Mouse (Mus musculus) left cerebral cortex, postnatal 25 days (tissue): Measurements from ENCODE around the gene Slc4a8. TPM values are rescaled to one million over a fixed set of nuclear protein-coding genes. Genes with fewer than 3 reads are reported as not detected.
A peak's percentile ranks its signal among the peaks of the same experiment; 100 is the strongest.
"Not testable (repeated sequence)": the region's sequence is repeated elsewhere in the genome, so short reads cannot be mapped to it uniquely, and the experiment has no call there.

Experiments
- DNase-seq, 2 experiments: peaks; one replicate each; pipeline ENCODE4 v3.0.0; 2022; ENCODE audit warnings: low spot score in 2 of 2, mixed read lengths in 1 of 2
- intact Hi-C: fragments of 180-260 bp; cut with DNase I; formaldehyde crosslinking; loops from one replicate; pipeline ENCODE4 v1.15.1; 2025
- total RNA-seq, 2 experiments: library from RNA; stranded (reverse); gene quantifications; 2 replicates each; pipeline ENCODE4 v1.2.3; 2021

Slc4a8 gene
- total RNA-seq, 2 experiments from 2014 or later = 66.5 to 79.7 TPM

DNA sequence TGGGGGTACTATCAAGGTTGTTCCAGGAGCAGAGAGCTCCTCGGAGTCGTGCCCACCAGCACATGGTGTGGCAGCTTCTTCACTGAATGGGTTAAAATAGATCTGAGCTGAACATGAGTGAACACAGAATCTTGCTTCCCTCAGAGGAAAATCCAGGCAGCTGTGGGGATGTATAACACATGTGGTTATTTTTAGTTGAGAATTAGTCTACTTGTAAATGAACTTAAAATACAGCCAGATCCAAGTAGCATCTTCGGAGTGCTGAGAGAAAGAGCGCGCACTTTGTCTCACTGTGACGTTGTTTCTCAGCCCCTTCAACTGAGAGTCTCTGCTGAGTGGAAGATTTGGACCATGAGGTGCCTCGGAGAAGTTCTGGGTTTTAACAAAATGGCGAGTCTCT, 53.8 kb downstream of the Slc4a8 start:
- intact Hi-C loops = loop anchor here (5.0 kb wide), 1 partner anchor 48 kb away; no protein-coding TSS in a partner anchor
- DNase-seq = peak; percentile 36 to 58

- intact Hi-C loops = loop anchor here (5.0 kb wide), 1 partner anchor 52 kb away; no protein-coding TSS in a partner anchor
- DNase-seq = no peak
Measured at GRCm38 (mm10) chr15:100818860-100819259, 57.3 kb downstream of the Slc4a8 start.

GRCm38 (mm10) chr15:100821824-100822223, 60.3 kb downstream of the Slc4a8 start:
- DNase-seq = no peak

GRCm38 (mm10) chr15:100822370-100822769, 60.8 kb downstream of the Slc4a8 start:
- DNase-seq = peak in 1 of 2 experiments; percentile 41
- intact Hi-C loops = not testable (repeated sequence)

More at GRCm38 (mm10) chr15:100821824-100822223, 60.3 kb downstream of the Slc4a8 start:
- intact Hi-C loops = no loop called here

- peak; percentile 75 to 88 for DNase-seq
- intact Hi-C loops = no loop called here
Measured at GRCm38 (mm10) chr15:100825249-100825856, 63.8 kb downstream of the Slc4a8 start.

DNA sequence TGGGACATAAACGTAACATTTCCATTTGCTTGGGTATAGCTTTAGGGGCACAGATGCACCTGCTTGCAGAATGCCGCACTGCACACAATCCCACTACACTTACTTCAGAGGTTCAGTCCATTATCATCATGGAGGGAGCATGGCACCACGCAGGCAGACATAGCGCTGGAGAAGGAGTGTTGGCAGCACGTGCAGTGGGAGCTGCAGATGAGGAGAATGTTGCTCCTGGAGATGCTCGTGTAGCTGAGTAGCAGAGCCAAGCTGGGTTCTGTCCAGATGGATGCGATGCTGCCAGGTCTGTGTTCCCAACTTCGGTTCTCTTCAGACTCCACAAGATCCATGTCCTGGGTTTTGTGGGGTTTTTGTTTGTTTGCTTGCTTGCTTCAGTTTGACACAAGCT, 64.5 kb downstream of the Slc4a8 start:
- intact Hi-C loops = no loop called here
- DNase-seq = peak; percentile 47 to 69

DNA sequence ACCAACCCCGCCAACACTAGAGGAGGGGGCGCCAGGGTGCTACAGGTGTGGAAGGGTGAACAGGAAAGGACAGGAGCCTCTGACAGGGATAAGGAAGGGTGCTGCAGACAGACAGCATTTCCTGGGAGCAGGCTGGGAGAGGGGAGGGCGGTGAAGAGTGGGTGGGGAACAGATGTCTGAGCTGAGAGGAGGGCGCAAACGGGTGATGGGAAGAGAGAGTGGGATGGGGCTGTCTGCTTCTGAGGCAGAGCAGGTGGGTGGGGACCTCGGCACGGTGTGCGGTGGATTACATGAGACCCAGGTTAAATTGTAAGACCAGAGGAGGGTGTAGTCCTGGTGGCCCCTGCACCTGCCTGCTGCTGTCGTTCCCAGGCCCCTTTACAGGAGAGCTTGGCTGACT, 68.2 kb downstream of the Slc4a8 start:
- DNase-seq = peak; percentile 62 to 94
- intact Hi-C loops = loop anchor here (5.0 kb wide), 2 partner anchors 93 to 133 kb away; no protein-coding TSS in a partner anchor

DNA sequence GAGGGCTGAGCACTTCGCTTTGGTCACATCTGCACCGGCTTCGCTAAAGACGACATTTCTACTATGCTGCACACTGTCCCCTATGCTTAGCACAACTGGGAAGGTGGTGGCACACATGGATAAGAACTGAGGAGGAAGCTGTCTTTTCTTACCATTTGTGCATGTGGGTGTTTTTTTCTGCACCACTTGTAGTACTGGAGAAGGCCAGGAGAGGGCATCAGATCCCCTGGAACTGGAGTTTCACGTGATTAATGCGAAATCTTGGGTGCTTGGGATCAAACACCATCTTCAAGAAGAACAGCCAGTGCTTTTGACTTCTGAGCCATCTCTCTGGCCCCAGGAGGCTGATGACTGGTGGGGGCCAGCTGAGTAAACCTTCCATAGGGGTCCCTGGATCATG, 69.1 kb downstream of the Slc4a8 start:
- DNase-seq = peak in 1 of 2 experiments; percentile 45
- intact Hi-C loops = loop anchor here (5.0 kb wide), 2 partner anchors 92 to 132 kb away; no protein-coding TSS in a partner anchor

GRCm38 (mm10) chr15:100832144-100832543, 70.6 kb downstream of the Slc4a8 start:
- intact Hi-C loops = loop anchor here (2.0 to 5.0 kb wide), 4 partner anchors 39 to 173 kb away; no protein-coding TSS in a partner anchor
- DNase-seq = peak in 1 of 2 experiments; percentile 86

DNA sequence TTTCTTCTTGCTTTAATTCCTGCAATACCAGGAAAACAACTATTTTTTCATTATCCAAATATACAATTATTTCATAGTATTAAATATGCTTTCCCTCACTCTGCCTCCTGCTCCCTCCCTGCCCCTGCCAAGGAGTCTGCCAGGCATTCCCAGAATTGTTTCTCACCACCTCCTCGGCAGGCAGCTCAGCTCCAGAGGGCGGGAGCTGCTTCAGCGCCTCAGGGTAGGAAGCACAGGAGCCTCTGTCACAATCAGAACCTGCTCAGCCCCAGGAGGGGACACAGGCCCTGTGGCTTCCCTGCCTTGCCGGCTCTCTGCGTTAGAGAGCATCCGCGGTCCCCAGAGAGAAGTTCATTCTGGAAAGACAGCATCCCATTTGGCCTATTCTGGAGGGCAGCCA, 71.2 kb downstream of the Slc4a8 start:
- intact Hi-C loops = loop anchor here (2.0 to 5.0 kb wide), 4 partner anchors 38 to 172 kb away; no protein-coding TSS in a partner anchor
- DNase-seq = peak; percentile 66 to 89

- intact Hi-C loops = no loop called here
- DNase-seq = no peak
Measured at GRCm38 (mm10) chr15:100836729-100837128, 75.2 kb downstream of the Slc4a8 start.

DNA sequence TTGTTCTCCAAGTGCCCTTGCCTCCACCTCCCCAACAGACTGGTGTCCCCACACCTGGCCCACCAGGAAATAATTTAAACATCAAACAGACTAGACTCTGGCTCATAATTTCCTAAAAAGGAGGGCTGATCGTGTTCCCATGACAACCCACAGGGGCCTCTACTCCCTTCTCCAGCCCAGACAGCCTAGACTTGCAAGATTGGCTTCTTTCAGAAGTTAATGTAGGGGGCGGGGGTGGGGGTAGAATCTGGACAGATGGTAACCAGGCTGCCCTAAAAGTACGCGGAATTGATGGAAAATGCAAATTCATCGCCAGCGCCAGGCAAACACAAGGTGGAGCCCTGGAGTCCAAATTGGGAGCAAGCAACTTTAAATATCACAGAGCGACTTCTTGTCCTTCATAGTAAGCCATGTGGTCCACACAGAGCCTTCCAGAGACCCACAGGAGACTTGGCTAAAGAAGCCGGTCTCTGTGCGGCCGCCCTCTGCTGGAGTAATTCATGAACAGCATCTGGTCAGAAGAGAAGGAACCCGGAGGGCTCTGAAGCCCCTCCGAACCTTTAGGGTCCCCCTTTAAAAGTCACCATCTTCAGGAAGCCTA, 77.2 kb downstream of the Slc4a8 start:
- peak in 1 of 2 experiments; percentile 77 for DNase-seq
- intact Hi-C loops = loop anchor here (2.0 kb wide), 1 partner anchor 82 kb away; no protein-coding TSS in a partner anchor

DNA sequence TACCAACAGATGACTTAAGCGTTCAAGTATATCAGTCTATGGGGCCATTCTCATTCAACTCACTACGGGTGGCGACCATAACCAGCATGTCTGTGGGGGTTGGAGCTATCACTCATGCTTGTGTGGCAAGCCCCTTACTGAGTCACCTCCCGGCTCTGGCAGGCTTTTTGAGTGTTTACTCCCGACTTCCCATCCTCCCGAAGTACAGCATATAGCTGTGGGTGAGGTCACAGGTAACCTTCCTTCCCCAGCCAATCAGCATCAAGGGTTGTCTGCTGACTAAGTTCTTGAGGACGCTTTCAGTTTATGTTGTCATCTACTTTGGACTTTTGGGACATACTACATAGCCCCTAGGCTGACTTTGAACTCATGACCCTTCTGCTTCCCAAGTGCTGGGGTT, 82.8 kb downstream of the Slc4a8 start:
- DNase-seq = no peak
- intact Hi-C loops = no loop called here

GRCm38 (mm10) chr15:100845049-100845879, 83.7 kb downstream of the Slc4a8 start:
- no peak for DNase-seq
- intact Hi-C loops = no loop called here

DNA sequence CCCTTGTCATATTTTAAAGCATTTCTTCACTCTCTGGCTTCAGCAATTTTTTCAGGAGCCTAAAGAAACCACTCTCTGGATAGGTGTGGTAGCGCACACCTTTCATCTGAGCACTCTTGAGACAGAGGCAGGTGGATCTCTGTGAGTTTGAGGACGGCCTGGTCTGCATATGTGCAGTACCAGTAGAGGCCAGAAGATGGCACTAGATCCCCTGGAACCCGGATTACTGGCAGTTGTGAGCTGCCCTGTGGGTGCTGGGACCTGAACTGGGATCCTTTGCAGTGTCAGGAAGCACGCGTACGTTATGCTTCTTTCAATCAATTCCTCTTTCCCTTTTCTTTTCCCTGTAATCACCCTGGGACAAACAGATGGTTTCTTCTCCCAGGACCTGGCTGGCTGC, 85.6 kb downstream of the Slc4a8 start:
- intact Hi-C loops = no loop called here
- DNase-seq = no peak

GRCm38 (mm10) chr15:100857586-100857985, 96.0 kb downstream of the Slc4a8 start:
- intact Hi-C loops = no loop called here
- DNase-seq = no peak

DNA sequence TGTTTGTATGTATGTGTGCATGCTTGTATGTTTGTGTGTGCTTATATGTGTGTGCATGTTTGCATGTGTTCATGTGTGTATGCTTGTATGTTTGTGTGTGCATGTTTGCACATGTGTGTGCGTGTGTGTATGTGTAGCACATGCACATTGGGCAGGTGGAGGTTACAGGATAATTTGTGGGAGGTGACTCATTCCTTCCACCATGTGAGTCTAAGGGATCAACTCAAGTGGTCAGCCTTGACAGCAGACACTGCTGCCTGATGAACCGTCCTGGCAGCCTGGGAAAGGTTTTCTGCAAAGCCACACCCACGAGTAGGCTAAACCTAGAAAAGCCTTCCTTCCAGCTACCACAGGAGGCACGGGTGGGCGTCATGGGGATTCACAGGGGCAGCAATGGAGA, 99.3 kb downstream of the Slc4a8 start:
- DNase-seq = no peak
- intact Hi-C loops = no loop called here

- DNase-seq = no peak
- intact Hi-C loops = no loop called here
Measured at GRCm38 (mm10) chr15:100865556-100865955, 104.0 kb downstream of the Slc4a8 start.

- intact Hi-C loops = no loop called here
- DNase-seq = no peak
Measured at GRCm38 (mm10) chr15:100869558-100869957, 108.0 kb downstream of the Slc4a8 start, which contains the start of gene Scn8a. TSS of gene Scn8a (plus strand) at chr15:100869858.
